Mouse (Mus musculus): ENCODE measurements around the gene Fcgr1. TPM values are rescaled to one million over a fixed set of nuclear protein-coding genes. Genes with fewer than 3 reads are reported as not detected.

The Fcgr1 gene
- polyA plus RNA-seq, 1 experiment from 2014 or later = 2.4 TPM

GRCm38 (mm10) chr3:96268051-96268775 lies 25.6 kb downstream of the Fcgr1 start, which contains the start of gene Hist2h3b:
Gene Hist2h3b (plus strand): TSS chr3:96268654.
- WGBS = 24% methylated on average over 30 of the region's 30 CpGs
- ATAC-seq (ENCODE audit: low FRiP score, low read depth) = peak; percentile 76

GRCm38 (mm10) chr3:96267541-96267940 lies 26.2 kb downstream of the Fcgr1 start:
- Histone ChIP-seq H3K27me3 (no peaks in the 10 kb centered on the region), H3K4me3 (no peak overlapping the region), H3K9ac (replicated peaks) (no peak overlapping the region), H3K9me3 (no peaks in the 10 kb centered on the region), H3K36me3 (no peaks in the 10 kb centered on the region), H3K4me1 (peaks cover 25% of the 10 kb centered on the region), H3K27ac (replicated peaks) (peak overlapping the region; percentile 86), H3K4me2 (replicated peaks) (no peak overlapping the region)
- ATAC-seq (ENCODE audit: low FRiP score, low read depth) = no peak
- 81% methylated on average over 4 of the region's 4 CpGs for WGBS

More at GRCm38 (mm10) chr3:96268051-96268775, 25.6 kb downstream of the Fcgr1 start, which contains the start of gene Hist2h3b:
- H3K9ac ChIP-seq (replicated peaks) = peak within 1 kb of the TSS; percentile 70
- no peaks in the 10 kb centered on the region for H3K27me3 ChIP-seq
- peak within 1 kb of the TSS; percentile 80 for H3K4me2 ChIP-seq (replicated peaks)
- H3K4me3 ChIP-seq = peak within 1 kb of the TSS; percentile 55
- H3K36me3 ChIP-seq = no peaks in the 10 kb centered on the region
- H3K9me3 ChIP-seq = no peaks in the 10 kb centered on the region
- H3K4me1 ChIP-seq = peaks cover 23% of the 10 kb centered on the region
- H3K27ac ChIP-seq (replicated peaks) = peak within 1 kb of the TSS; percentile 96

- Histone ChIP-seq H3K9ac (replicated peaks) (no peak overlapping the region), H3K4me2 (replicated peaks) (no peak overlapping the region), H3K9me3 (no peaks in the 10 kb centered on the region), H3K4me1 (peaks cover 35% of the 10 kb centered on the region), H3K4me3 (no peak overlapping the region), H3K27ac (replicated peaks) (no peak overlapping the region), H3K36me3 (no peaks in the 10 kb centered on the region), H3K27me3 (no peaks in the 10 kb centered on the region)
- 91% methylated on average over 8 of the region's 8 CpGs for WGBS
- ATAC-seq (ENCODE audit: low FRiP score, low read depth) = no peak
These were observed 27.5 kb downstream of the Fcgr1 start for GRCm38 (mm10) chr3:96266132-96266710.

DNA sequence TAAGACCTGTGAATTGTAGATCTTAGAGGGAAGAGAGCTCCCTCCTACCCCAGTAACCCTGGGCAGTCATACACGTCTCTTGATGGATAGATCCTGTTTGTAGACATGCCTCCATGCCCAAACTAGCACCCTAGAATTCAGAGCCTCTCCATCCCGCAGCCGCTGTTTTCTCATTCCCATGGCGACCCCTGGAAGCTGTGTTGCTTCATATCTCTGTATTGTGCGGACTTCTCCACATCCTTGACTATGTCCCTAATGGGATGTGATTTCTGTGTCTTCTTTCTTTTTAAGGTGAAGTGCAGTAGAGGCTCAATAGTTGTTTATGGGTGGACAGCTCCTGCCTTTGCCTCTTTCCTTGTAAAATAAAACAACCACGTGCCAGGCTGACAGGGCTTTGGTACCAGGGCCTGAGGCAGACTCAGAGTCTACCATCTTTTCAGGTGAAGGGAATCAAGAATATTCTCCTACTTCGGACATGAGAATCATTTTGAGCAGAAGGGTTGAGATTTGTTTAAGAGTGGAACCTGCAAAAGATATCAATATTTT lies 29.3 kb downstream of the Fcgr1 start:
- Histone ChIP-seq H3K4me3 (peak overlapping the region; percentile 57), H3K4me2 (replicated peaks) (peak overlapping the region; percentile 85), H3K36me3 (no peaks in the 10 kb centered on the region), H3K9me3 (no peaks in the 10 kb centered on the region), H3K4me1 (peaks cover 35% of the 10 kb centered on the region), H3K27me3 (no peaks in the 10 kb centered on the region), H3K27ac (replicated peaks) (peak overlapping the region; percentile 98), H3K9ac (replicated peaks) (peak overlapping the region; percentile 66; the same call in 1 of the 2 replicates)
- ATAC-seq (ENCODE audit: low FRiP score, low read depth) = no peak
- WGBS = 72% methylated on average over 7 of the region's 7 CpGs

DNA sequence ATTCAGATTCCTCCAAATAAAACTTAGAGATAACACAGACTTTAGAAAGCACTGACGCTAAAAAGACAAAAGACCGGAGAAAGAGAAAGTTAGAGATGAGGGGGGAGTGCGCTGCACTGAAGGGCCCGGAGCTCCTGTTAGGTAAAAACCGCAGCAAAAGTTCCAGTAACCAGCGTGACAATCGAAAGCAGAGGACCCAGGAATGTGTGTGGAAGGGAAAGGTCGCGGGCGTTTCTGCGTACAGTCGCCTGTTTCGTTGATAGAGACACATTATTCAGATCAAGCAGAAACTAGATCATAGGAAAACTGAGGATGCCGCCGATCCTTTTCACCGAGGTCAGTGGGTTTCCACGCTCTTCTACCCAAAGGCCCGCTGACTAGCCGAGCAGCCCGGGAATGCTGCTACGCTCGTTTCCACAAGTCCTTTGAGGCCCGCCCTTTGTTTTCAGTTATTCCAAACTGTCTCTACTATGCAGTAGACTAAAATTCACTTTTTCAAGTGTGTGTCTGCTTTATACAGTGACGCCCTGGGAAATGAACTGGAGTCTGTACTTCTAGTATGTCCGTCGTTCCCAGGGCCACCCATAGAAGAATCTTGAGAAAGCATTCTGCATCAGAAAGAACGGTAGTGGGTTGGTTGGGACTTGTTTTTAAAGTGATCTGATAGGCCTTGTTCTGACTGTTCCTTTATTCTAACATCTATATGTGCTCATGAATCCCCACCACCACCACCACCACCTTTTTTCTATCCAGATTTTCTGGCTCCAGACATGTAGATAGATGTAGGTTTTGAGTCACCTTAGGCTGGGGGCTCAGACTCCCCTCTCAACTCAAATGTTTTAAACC lies 30.0 kb downstream of the Fcgr1 start:
- ATAC-seq (ENCODE audit: low FRiP score, low read depth) = peak; percentile 11; the same call in 1 of the 2 replicates
- H3K27me3 ChIP-seq = no peaks in the 10 kb centered on the region
- no peaks in the 10 kb centered on the region for H3K36me3 ChIP-seq
- peak overlapping the region; percentile 57 for H3K4me3 ChIP-seq
- 5% methylated on average over 27 of the region's 27 CpGs for WGBS
- H3K4me2 ChIP-seq (replicated peaks) = peak overlapping the region; percentile 85
- peaks cover 35% of the 10 kb centered on the region for H3K4me1 ChIP-seq
- no peaks in the 10 kb centered on the region for H3K9me3 ChIP-seq
- peak overlapping the region; percentile 98 for H3K27ac ChIP-seq (replicated peaks)
- peak overlapping the region; percentile 66 for H3K9ac ChIP-seq (replicated peaks)

GRCm38 (mm10) chr3:96262979-96263550 lies 30.7 kb downstream of the Fcgr1 start, which contains the start of gene Hist2h4:
Gene Hist2h4 (minus strand): TSS chr3:96263311.
- no peaks in the 10 kb centered on the region for H3K36me3 ChIP-seq
- WGBS = under 1% methylated on average over 40 of the region's 40 CpGs
- H3K4me2 ChIP-seq (replicated peaks) = peak within 1 kb of the TSS; percentile 85
- H3K4me3 ChIP-seq = peak within 1 kb of the TSS; percentile 57
- H3K9me3 ChIP-seq = no peaks in the 10 kb centered on the region
- H3K27me3 ChIP-seq = no peaks in the 10 kb centered on the region
- H3K9ac ChIP-seq (replicated peaks) = peak within 1 kb of the TSS; percentile 87
- H3K4me1 ChIP-seq = peaks cover 32% of the 10 kb centered on the region
- peak; percentile 89 for ATAC-seq (ENCODE audit: low FRiP score, low read depth)
- H3K27ac ChIP-seq (replicated peaks) = peak within 1 kb of the TSS; percentile 98

GRCm38 (mm10) chr3:96262216-96262875 lies 31.4 kb downstream of the Fcgr1 start:
- WGBS = 1% methylated on average over 19 of the region's 19 CpGs
- Histone ChIP-seq H3K9ac (replicated peaks) (peak overlapping the region; percentile 87), H3K27ac (replicated peaks) (peak overlapping the region; percentile 98), H3K4me1 (peaks cover 26% of the 10 kb centered on the region), H3K4me3 (peak overlapping the region; percentile 57), H3K4me2 (replicated peaks) (peak overlapping the region; percentile 85), H3K27me3 (no peaks in the 10 kb centered on the region), H3K36me3 (no peaks in the 10 kb centered on the region), H3K9me3 (no peaks in the 10 kb centered on the region)
- peak; percentile 83 for ATAC-seq (ENCODE audit: low FRiP score, low read depth)

DNA sequence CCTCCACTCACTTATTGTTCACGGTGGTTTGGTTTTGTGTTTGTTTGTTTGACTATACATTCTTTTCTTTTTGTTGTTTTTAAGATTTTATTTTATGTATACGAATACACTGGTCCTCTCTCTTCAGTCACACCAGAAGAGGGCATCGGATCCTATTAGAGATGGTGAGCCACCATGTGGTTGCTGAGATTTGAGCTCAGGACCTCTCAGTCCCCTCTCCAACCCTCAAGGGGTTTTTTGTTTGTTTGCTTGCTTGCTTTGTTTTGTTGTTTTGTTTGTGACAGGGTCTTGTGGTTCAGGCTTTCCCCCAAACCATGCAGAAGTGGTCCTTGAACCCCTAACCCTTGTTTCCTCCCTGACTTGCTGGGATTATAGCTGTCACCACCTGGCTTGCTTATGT lies 32.1 kb downstream of the Fcgr1 start:
- Histone ChIP-seq H3K9ac (replicated peaks) (peak overlapping the region; percentile 87), H3K27me3 (no peaks in the 10 kb centered on the region), H3K4me2 (replicated peaks) (peak overlapping the region; percentile 85), H3K9me3 (no peaks in the 10 kb centered on the region), H3K4me1 (peaks cover 24% of the 10 kb centered on the region), H3K4me3 (peak overlapping the region; percentile 57), H3K36me3 (no peaks in the 10 kb centered on the region), H3K27ac (replicated peaks) (peak overlapping the region; percentile 98)
- no peak for ATAC-seq (ENCODE audit: low FRiP score, low read depth)
- 52% methylated on average over 3 of the region's 3 CpGs for WGBS

DNA sequence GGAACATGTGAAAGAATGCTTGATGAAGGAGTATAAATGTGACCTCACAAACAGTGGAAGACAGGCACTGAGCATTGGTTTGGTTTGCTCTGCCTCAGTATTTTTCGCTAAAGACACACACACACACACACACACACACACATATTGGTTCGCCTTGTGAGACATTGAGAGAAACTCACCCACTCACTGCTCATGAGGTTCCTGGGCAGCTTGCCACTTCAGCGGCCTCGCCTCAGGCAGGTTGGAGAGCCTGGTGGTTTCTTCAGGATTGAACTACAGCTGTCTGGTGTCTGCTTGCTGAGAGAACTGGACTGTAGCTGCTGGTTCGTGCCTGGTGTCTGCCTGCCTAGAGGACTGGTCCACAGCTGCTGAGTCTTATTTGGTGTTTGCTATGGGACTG lies 33.5 kb downstream of the Fcgr1 start:
- H3K27ac ChIP-seq (replicated peaks) = no peak overlapping the region
- WGBS = 93% methylated on average over 5 of the region's 5 CpGs
- no peak for ATAC-seq (ENCODE audit: low FRiP score, low read depth)

GRCm38 (mm10) chr3:96257190-96257589 lies 36.6 kb downstream of the Fcgr1 start:
- Histone ChIP-seq H3K36me3 (no peaks in the 10 kb centered on the region), H3K4me1 (peaks cover 6% of the 10 kb centered on the region; the same call in 1 of the 2 replicates), H3K4me3 (no peak overlapping the region), H3K4me2 (replicated peaks) (no peak overlapping the region), H3K27ac (replicated peaks) (no peak overlapping the region), H3K9me3 (no peaks in the 10 kb centered on the region), H3K27me3 (no peaks in the 10 kb centered on the region), H3K9ac (replicated peaks) (no peak overlapping the region)
- ATAC-seq (ENCODE audit: low FRiP score, low read depth) = no peak
- 86% methylated on average over 3 of the region's 3 CpGs for WGBS

More for the DNA sequence above, 33.5 kb downstream of the Fcgr1 start:
- Histone ChIP-seq H3K9ac (replicated peaks) (no peak overlapping the region), H3K4me2 (replicated peaks) (no peak overlapping the region), H3K4me1 (peaks cover 24% of the 10 kb centered on the region), H3K4me3 (no peak overlapping the region), H3K36me3 (no peaks in the 10 kb centered on the region), H3K9me3 (no peaks in the 10 kb centered on the region), H3K27me3 (no peaks in the 10 kb centered on the region)

Data from midbrain, embryonic 12.5 days (tissue).